Mouse (Mus musculus): ENCODE measurements around the gene Olfr556. TPM values are rescaled to one million over a fixed set of nuclear protein-coding genes. Genes with fewer than 3 reads are reported as not detected.

Olfr556 gene
- under 1 TPM in 1 of 2 experiments, not detected in 1; 0.30 TPM for polyA plus RNA-seq (2017; shearing (Covaris generic))

GRCm38 (mm10) chr7:102664599-102664998, at the start of gene Olfr556:
Olfr556 (plus strand) TSS chr7:102664899.

GRCm38 (mm10) chr7:102618118-102618517, 46.6 kb upstream of the Olfr556 start, which contains the start of gene Olfr553:
Olfr553 (minus strand) TSS chr7:102618218.

GRCm38 (mm10) chr7:102638132-102638531, 26.6 kb upstream of the Olfr556 start, which contains the start of gene Olfr554:
Olfr554 (plus strand) TSS chr7:102638432.

GRCm38 (mm10) chr7:102658523-102658922, 6.2 kb upstream of the Olfr556 start, which contains the start of gene Olfr555:
Olfr555 (plus strand) TSS chr7:102658823.

DNA sequence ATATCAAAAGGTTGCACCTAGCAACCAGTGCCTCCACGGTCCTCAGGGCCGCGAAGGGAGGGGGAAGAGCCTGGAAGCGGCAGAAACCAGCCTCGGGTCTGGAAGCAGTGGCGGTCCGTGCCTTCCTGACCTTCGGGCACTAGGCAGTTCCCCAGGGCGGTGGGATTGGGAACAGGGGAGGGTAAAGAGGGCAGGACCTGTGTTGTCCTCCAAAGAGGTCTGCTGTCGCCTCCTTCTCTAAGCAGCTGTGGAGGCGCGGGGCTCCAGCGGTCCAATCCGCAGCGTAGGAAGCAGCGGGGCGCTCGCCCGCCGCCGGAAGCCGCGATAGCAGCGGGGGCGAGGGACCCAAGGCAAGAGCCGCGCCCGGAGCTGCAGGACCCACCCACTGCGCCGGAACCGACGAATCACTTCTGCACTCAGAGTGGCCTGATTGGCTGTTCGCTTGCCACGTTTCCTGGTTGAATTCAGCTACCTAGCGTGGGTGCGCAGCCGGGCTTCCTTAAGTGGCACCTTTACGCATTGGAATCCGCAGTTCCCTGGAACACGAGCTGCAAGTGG, 22.3 kb downstream of the Olfr556 start, which contains the start of gene Trim68:
Gene Trim68, minus strand, starts transcription at position 384 of the 558 bp plus-strand sequence.

GRCm38 (mm10) chr7:102695358-102696125, 30.8 kb downstream of the Olfr556 start, which contains the start of gene Olfr557:
Olfr557 (plus strand) TSS chr7:102695910.

DNA sequence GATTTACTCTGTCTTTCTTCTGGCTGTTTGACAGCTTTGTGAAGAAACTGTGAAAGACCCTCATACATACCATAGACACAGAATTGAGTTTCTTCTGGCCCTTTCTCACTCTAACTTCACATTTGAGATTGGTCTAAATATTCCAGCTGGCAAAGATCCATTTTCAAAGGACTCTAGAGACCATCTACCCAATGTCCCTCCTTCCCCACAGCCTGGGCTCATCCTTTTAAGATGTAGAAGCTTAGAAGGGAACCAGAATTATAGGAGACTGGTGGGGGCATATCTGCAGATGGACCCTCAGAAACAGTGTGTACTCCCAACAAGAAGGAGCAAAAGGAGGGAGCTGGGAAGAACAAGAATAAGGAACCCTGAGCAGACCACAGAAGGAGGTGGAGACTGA, 37.2 kb downstream of the Olfr556 start, which contains the start of gene Olfr558:
Gene Olfr558, plus strand, starts transcription at position 301 of the 400 bp plus-strand sequence.

DNA sequence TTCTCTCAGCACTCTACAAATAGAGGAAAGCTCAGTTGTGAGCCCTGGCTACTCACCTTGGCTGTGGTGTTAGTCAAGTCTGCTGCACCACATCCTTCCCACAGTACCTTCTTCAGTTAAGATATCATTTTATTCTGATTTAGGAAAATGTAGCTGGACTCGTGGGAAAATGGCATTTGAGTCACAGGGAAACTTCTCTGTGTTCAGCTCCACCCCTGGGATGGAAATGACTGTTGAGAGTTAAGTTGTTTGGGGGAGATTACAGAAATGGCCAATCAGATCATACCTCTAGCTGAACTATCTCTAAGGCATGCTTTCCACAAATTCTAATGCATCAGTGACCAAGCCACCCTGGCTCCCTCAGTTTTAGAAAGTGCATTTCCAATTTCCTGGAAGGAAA, 54.3 kb downstream of the Olfr556 start, which contains the start of gene Olfr33:
Gene Olfr33, minus strand, starts transcription at position 101 of the 400 bp plus-strand sequence.

Other genes starting within 250 kb of the Olfr556 start
- gene Rrm1, start 223.2 kb upstream of the Olfr556 start, polyA plus RNA-seq (2017; shearing (Covaris generic)) = 10 to 100 TPM; 40.4 to 42.0 TPM
- gene Olfr543, start 183.2 kb upstream of the Olfr556 start, polyA plus RNA-seq (2017; shearing (Covaris generic)) = 1 to 10 TPM in 1 of 2 experiments, not detected in 1; 1.2 TPM
- gene Olfr544, start 176.6 kb upstream of the Olfr556 start, polyA plus RNA-seq (2017; shearing (Covaris generic)) = 1 to 10 TPM in 1 of 2 experiments, under 1 TPM in 1; 0.28 to 2.7 TPM
- under 1 TPM; 0.28 to 0.97 TPM for gene Olfr545, start 165.3 kb upstream of the Olfr556 start, polyA plus RNA-seq (2017; shearing (Covaris generic))
- gene Olfr547, start 130.2 kb upstream of the Olfr556 start, polyA plus RNA-seq (2017; shearing (Covaris generic)) = not detected
- not detected for gene Olfr548-ps1, start 124.0 kb upstream of the Olfr556 start, polyA plus RNA-seq (2017; shearing (Covaris generic))
- gene Olfr549, start 115.0 kb upstream of the Olfr556 start, polyA plus RNA-seq (2017; shearing (Covaris generic)) = under 1 TPM in 1 of 2 experiments, not detected in 1; 0.69 TPM
- gene Trim21, start 99.4 kb upstream of the Olfr556 start, polyA plus RNA-seq (2017; shearing (Covaris generic)) = 10 to 100 TPM; 96.3 to 99.0 TPM
- not detected for gene Olfr550, start 93.5 kb upstream of the Olfr556 start, polyA plus RNA-seq (2017; shearing (Covaris generic))
- not detected for gene Olfr551, start 73.0 kb upstream of the Olfr556 start, polyA plus RNA-seq (2017; shearing (Covaris generic))
- gene Olfr552, start 67.1 kb upstream of the Olfr556 start, polyA plus RNA-seq (2017; shearing (Covaris generic)) = not detected
- gene Olfr553, start 46.7 kb upstream of the Olfr556 start, polyA plus RNA-seq (2017; shearing (Covaris generic)) = not detected
- gene Olfr554, start 26.5 kb upstream of the Olfr556 start, polyA plus RNA-seq (2017; shearing (Covaris generic)) = 1 to 10 TPM in 1 of 2 experiments, under 1 TPM in 1; 0.71 to 1.7 TPM
- not detected for gene Olfr555, start 6.1 kb upstream of the Olfr556 start, polyA plus RNA-seq (2017; shearing (Covaris generic))
- 10 to 100 TPM; 12.4 to 17.0 TPM for gene Trim68, start 22.4 kb downstream of the Olfr556 start, polyA plus RNA-seq (2017; shearing (Covaris generic))
- under 1 TPM in 1 of 2 experiments, not detected in 1; 0.24 TPM for gene Olfr557, start 31.0 kb downstream of the Olfr556 start, polyA plus RNA-seq (2017; shearing (Covaris generic))
- not detected for gene Olfr558, start 37.3 kb downstream of the Olfr556 start, polyA plus RNA-seq (2017; shearing (Covaris generic))
- not detected for gene Olfr33, start 54.2 kb downstream of the Olfr556 start, polyA plus RNA-seq (2017; shearing (Covaris generic))
- 1 to 10 TPM in 1 of 2 experiments, not detected in 1; 1.5 TPM for gene Olfr559, start 62.6 kb downstream of the Olfr556 start, polyA plus RNA-seq (2017; shearing (Covaris generic))
- gene Olfr560, start 94.5 kb downstream of the Olfr556 start, polyA plus RNA-seq (2017; shearing (Covaris generic)) = not detected
- gene Olfr78, start 94.6 kb downstream of the Olfr556 start, polyA plus RNA-seq (2017; shearing (Covaris generic)) = not detected
- gene Olfr561, start 106.3 kb downstream of the Olfr556 start, polyA plus RNA-seq (2017; shearing (Covaris generic)) = not detected
- gene Olfr564, start 138.6 kb downstream of the Olfr556 start, polyA plus RNA-seq (2017; shearing (Covaris generic)) = under 1 TPM in 1 of 2 experiments, not detected in 1; 0.49 TPM
- not detected for gene Olfr566, start 193.9 kb downstream of the Olfr556 start, polyA plus RNA-seq (2017; shearing (Covaris generic))
- under 1 TPM in 1 of 2 experiments, not detected in 1; 0.91 TPM for gene Olfr568, start 212.2 kb downstream of the Olfr556 start, polyA plus RNA-seq (2017; shearing (Covaris generic))
- under 1 TPM in 1 of 2 experiments, not detected in 1; 0.05 TPM for gene Olfr569, start 226.0 kb downstream of the Olfr556 start, polyA plus RNA-seq (2017; shearing (Covaris generic))
- gene Olfr570, start 229.7 kb downstream of the Olfr556 start, polyA plus RNA-seq (2017; shearing (Covaris generic)) = not detected